Mouse (Mus musculus) natural killer cell, adult 2 months (primary cell): ENCODE measurements around the gene Gtf2h3.
A peak's percentile ranks its signal among the peaks of the same experiment; 100 is the strongest.
"Not testable (repeated sequence)": the region's sequence is repeated elsewhere in the genome, so short reads cannot be mapped to it uniquely, and the experiment has no call there.

Experiments used
- DNase-seq, 2 experiments: peaks; one replicate each; pipeline ENCODE4 v3.0.0; 2022; ENCODE audit warnings: low spot score in 2 of 2

Gtf2h3 gene

DNA sequence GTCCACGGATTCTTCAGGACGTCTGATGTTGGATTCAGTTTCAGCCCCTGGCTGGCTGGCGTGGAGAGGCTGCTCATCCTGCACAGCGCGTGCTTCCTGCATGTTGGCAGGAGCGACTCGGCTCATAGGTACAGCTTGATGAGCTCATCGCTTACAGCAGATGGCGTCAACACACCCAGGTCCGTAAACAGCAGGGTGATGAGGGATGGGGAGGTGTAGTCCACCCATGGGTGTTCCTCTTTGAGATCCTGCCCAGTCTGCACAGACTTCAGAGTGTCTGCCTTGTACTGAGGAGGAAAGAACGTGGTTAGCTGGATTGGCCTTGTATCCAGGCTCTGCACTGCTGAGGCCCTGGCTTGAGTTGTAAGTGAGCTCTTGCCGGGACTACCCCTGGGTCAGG is 7.9 kb upstream of the Gtf2h3 start:
- no peak for DNase-seq

- DNase-seq, result no peak
Observed at GRCm38 (mm10) chr5:124575467-124575866, 3.5 kb upstream of the Gtf2h3 start.

GRCm38 (mm10) chr5:124582515-124582914 is 3.6 kb downstream of the Gtf2h3 start:
- DNase-seq, result no peak

DNA sequence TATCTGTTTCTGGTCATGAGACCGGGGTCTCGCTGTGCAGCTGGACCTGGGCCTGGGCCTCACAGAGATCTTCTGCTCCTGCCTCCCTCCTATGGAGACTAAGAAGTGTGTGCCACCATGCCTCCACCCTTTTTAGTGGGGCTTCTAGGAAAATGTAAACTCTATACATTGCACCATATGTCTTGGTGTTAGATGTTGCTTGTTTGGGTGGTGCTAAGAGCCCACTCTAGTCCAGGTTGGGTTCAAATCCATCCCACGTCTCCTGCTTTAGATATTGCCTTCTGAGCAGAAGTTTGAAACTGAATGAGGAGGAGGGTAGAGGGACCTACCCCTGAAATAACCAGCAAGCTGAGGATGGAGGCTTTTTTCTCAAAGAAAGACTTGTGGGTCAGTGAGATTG is 13.8 kb downstream of the Gtf2h3 start:
- no peak for DNase-seq

DNA sequence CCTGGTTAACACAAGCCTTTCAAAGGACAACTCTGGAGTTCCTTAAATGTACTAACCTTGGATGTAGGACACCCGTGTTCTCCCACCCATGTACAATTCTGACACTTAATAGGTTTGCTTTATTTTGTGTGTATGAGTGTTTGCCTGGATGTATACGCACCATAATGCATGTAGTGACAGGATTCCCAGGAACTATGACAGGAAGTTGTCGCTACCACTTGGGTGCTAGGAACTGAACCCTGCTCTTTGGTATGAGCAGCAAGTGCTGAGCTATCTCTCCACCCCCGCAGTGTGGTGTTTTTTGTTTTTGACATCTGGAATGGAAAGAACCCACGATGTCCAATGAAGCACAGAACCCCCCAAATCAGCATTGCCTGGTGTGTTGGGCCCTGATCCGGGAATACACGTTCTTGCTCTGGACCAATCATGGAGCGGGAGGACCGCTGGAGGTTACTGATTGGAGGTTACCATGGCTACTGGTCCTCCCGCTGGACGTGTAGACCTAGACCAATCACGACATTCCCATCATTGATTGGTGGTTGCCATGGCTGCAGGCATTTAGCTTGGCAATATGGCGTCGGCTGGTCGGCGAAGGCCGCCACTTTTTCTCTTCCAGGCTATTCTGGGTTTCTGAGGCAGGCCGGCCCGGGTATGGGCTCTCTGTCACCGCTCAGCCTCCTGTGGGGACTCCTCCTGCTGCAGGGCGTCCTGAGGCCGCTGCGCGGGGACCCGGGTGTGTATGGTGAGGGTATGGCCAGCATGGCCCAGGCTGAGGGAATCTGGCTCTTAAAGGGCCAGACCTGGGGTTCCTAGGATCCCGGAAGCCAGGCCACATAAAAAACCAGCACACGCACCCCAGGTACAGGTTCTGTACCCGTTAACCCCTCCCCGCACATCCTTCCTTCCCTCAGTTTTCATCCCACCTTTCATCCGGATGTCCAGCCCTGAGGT is 19.6 kb downstream of the Gtf2h3 start:
- DNase-seq, result peak; percentile 66 to 74

- DNase-seq, result not testable (repeated sequence)
Observed at GRCm38 (mm10) chr5:124599726-124600125, 20.8 kb downstream of the Gtf2h3 start.

DNA sequence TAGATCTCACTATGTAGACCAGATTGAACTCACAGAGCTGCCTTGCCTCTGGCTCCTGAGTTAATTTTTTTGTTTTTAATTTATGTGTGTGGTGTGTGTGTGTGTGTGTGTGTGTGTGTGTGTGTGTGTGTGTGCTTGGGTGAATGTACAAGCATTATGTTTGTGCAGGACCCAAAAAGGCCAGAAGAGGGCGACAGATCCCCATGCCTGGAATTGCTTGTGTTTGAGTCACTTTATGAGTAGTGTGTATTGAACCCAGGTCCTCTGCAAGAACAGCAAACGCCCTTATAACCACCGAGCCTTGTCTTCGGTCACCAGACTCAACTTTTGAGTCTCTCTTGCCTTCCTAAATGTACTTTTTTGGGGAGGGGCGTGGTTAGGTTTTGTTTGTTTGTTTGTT is 23.4 kb downstream of the Gtf2h3 start:
- DNase-seq, result peak; percentile 48 to 64

- DNase-seq, result no peak
Observed at GRCm38 (mm10) chr5:124604296-124604695, 25.4 kb downstream of the Gtf2h3 start.

DNA sequence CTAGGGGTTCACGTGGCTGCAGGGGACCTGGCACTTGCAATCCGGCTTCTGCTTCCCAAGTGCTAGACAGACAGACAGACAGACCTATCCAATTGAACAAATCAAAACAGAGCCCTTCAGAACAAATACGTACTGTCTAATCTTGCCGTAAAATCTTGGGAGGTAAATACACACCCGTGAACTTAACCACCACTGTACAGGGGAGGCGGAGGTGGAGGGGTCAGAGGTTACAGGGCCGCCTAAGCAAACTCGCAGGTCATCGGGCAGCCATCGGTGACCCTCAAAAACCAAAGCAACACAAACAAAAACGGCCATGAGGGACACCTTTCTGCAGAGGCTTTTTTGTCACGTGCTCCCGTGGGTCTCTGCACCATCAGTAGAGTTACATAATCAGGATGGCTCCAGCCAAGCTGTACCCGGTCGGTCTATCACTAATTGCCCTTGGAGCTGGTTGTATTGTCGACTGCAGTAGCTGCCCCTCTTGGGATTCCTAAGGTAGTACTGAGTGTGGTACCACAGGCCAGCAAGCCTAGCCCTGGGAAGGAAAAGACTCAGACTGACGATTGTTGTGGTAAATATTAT is 26.2 kb downstream of the Gtf2h3 start:
- no peak for DNase-seq

DNA sequence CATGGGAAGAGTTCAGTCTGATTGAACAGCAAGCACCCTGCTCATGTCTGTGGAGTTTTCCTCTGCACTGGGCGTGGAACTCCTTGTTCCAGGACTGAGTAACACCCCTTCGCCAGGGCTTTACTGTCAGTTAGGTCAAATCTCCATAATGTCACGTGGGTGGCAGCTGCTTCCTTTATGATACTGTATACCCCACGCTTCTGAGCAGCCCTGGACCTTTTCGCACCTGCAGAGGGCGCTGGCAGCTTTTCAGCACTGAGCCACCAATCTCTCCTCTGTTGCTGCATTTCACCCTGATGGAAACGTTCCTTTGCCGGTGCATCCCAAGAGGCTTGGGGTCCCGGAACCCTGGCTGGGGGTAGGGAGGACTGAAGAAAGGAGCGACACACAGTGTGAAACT is 32.0 kb downstream of the Gtf2h3 start:
- no peak for DNase-seq

- DNase-seq, result peak in 1 of 2 experiments; percentile 14
Observed at GRCm38 (mm10) chr5:124614709-124615108, 35.8 kb downstream of the Gtf2h3 start.

DNA sequence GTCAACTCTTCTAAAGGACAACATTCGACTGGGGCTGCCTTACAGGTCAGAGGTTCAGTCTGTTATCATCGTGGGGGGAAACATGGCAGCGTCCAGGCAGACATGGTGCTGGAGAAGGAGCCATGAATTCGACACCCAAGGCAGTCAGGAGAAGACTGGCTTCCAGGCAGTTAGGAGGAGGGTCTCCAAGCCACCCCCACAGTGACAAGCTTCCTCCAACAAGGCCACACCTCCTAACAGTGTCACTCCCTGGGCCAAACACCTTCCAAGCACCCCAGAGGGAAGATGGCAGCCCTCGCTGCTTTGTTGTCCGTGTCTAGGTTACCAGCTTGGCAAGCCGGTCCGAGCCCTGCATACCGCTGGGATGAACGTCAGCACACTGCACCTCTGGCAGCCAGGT is 39.8 kb downstream of the Gtf2h3 start:
- no peak for DNase-seq

DNA sequence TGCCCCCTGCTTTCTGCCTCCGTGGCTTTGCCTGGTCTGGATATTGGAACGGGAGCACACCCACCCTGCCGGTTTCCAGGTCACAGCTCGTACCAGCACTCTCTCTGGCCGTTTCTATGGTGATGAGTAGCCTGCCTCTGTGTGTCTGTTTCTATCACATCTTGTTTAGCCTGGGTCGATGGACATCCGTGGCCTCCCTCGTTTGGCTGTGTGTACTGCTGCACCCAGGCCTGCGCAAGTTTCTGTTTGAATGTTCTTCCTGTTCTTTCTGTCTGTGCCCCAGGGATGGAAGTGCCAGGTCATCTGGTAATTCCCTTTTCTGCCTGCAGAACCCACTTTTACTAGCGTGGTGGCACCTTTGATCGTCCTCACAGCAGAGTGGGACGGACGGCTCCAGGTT is 42.4 kb downstream of the Gtf2h3 start:
- no peak for DNase-seq

DNA sequence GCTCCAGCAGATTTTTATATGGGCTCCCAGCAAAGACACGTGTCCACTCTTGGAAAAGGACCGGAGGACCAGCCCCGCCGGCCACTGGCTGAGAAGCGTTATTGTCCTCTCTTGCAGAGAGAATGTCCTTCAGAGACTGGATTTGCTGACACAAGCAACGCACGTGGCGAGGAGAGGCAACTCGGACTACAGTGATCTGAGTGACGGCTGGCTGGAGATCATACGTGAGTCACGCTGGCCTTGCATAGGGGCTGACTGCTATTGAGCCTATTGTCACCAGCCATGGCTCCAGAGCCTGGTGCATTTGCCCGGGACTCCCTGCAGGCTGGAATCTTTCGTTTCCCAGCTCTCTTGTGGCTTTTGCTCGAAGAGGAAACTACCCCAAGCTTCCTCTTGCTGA is 44.0 kb downstream of the Gtf2h3 start:
- no peak for DNase-seq

DNA sequence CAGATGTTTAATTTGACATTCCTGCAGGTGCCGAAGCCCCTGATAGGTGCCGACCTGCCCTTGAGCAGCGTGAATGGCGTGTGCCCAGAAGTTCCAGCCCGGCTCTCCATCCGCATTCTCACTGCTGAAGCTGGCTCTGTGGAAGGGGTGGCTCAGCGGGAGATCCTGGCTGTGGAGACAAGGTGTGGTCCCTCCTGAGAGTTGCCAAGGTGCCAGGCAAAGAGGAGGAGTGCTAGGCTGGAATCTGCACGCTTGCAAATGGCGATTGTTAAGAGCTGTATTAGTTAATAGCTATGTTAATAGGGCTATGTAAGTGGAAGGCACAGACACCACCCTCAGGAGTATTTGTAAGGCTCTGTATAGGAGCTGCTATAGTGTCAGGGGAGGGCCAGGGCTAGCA is 45.4 kb downstream of the Gtf2h3 start:
- DNase-seq, result no peak

GRCm38 (mm10) chr5:124628448-124629363 is 49.8 kb downstream of the Gtf2h3 start, which contains the start of gene Atp6v0a2:
Gene Atp6v0a2, plus strand, starts transcription at chr5:124628576.
- peak; percentile 92 to 94 for DNase-seq

DNA sequence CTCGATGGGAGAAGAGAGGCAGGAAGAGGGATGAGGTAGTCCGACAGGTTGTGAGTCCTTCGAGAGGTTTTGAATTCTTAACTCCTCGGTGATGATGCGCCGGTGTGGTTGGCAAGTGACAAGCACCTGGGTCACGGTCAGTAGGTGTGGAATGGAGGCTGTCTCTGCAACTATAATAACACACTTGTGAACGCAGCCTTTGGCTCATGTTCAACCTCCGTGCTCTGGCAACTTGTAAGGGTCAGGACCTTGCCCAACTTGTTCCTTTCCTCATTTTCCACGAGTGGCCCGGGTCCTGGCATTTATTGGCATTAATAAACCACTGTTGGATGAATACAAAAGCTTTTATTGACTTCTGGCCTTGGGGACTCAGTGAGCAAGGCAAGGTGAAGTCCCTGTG is 50.7 kb downstream of the Gtf2h3 start:
- DNase-seq, result peak; percentile 26 to 34

DNA sequence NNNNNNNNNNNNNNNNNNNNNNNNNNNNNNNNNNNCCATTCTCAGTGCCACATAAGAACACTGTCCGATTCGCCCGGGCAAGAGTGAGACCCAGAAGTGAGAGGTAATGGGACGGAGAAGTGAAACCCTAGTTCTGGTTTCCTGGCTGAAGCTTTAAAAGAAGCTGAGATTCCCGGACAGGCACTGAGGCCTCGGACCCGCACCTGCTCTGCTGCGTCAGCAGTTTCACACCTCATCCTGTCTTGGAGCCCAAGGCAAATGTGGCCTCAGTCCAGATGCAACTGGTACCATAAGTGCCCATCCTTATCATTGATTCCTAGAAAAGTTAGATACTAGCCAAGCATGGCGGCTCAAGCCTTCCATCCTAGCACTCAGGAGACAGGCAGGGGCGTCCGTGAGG is 52.7 kb downstream of the Gtf2h3 start:
- DNase-seq, result no peak

- peak; percentile 32 to 56 for DNase-seq
Observed at GRCm38 (mm10) chr5:124632461-124632860, 53.5 kb downstream of the Gtf2h3 start.

- DNase-seq, result peak; percentile 41 to 56
Observed at GRCm38 (mm10) chr5:124633425-124633824, 54.5 kb downstream of the Gtf2h3 start.

- not testable (repeated sequence) for DNase-seq
Observed at GRCm38 (mm10) chr5:124635068-124635467, 56.1 kb downstream of the Gtf2h3 start.

DNA sequence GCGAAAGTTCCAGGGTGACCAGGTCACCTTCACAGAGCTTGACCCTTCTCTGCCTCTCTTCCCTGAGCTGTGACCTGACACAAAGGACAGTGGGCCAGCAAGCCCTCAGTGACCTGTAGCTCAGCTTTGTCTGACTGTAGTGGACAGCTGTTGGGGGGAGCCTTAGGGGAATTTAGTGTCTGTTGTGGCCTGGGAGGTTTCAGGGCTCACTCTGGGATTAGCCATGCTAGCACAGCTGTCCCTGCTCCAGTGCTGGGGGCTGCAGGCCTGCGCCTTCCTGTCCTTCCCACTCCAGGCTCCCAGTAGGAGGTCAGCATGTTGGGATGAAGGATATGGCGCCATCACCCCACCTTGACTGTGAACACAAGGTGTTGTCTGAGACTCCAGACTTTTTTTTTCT is 57.2 kb downstream of the Gtf2h3 start:
- DNase-seq, result no peak
